Mouse (Mus musculus): ENCODE measurements around the gene Slc18a3. TPM values are rescaled to one million over a fixed set of nuclear protein-coding genes. Genes with fewer than 3 reads are reported as not detected.

Slc18a3 gene
- 2.4 and 3.4 TPM in 2 replicates for polyA plus RNA-seq (2012; rRNA removed)

GRCm38 (mm10) chr14:32464601-32465505 lies at the start of gene Slc18a3:
Gene Slc18a3, minus strand, starts transcription at chr14:32464850.

DNA sequence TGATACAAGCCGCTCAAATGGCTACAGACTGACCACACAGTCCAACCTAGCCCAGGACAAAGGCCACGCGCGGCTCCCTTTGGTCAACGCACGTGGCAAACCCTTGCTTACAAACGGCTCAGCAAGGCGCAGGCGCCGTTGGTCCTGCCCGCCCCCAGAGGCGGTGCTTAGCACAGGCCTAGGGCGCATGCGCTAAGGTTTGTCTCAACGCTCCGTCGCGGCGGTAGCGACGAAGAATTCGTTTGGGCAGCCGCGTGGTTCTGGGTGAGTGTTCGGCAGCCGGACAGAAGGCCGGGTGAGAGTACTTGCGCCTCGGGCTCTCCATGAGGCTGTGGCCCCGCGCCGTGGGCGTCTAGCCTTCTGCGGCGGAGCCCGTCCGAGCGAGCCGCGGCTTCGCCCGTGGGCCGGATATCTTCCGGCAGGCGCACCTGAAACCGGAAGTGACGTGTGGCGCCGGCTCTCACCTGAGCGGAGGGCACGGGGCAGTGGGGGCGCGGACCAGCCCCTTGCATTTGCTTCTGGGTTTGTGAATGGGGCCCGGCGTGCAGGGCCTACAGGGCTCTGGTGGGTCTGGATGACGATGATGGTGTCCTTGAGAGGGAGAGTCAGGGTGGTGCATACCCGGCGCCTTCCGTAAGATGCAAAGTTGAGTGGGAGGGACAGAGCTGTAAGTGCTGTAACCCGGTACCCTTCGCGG lies 48.8 kb upstream of the Slc18a3 start, which contains the start of gene Ercc6:
TSS of gene Ercc6 (plus strand) at position 186 of the 697 bp plus-strand sequence.

GRCm38 (mm10) chr14:32465889-32466288 lies 1.2 kb upstream of the Slc18a3 start, which contains the start of gene Chat:
Gene Chat, minus strand, starts transcription at chr14:32465989.

Other genes with a start within 250 kb of the Slc18a3 start
- gene Ogdhl, start 142.8 kb downstream of the Slc18a3 start, polyA plus RNA-seq (2012; rRNA removed) = 18.2 and 20.8 TPM in 2 replicates
- 0.44 and 0.55 TPM in 2 replicates for gene 1700024G13Rik, start 76.5 kb downstream of the Slc18a3 start, polyA plus RNA-seq (2012; rRNA removed)
- 0.81 and 1.4 TPM in 2 replicates for gene Chat, start 1.1 kb upstream of the Slc18a3 start, polyA plus RNA-seq (2012; rRNA removed)
- gene Ercc6, start 48.7 kb upstream of the Slc18a3 start, polyA plus RNA-seq (2012; rRNA removed) = 15.2 and 15.5 TPM in 2 replicates
- gene Prrxl1, start 134.6 kb upstream of the Slc18a3 start, polyA plus RNA-seq (2012; rRNA removed) = 5.5 and 7.8 TPM in 2 replicates
- 0.15 and 0.20 TPM in 2 replicates for gene 3425401B19Rik, start 220.4 kb upstream of the Slc18a3 start, polyA plus RNA-seq (2012; rRNA removed)

All from central nervous system, embryonic 14 days (tissue).